Mouse (Mus musculus) forebrain, embryonic 14.5 days (tissue): ENCODE measurements around the gene AC131692.1. TPM values are rescaled to one million over a fixed set of nuclear protein-coding genes. Genes with fewer than 3 reads are reported as not detected.

ENCODE experiments used
- ATAC-seq: fragments of 200-750 bp; cut with Nextera tagmentation; 2 replicates; pipeline ENCODE4 v1.8.0; 2017; ENCODE audit warnings: mild to moderate bottlenecking, moderate library complexity
- DNase-seq: peaks from one replicate; pipeline ENCODE4 v3.0.0-alpha.2; 2015; ENCODE audit warnings: low spot score
- H3K27ac ChIP-seq: fragments of 300-500 bp; sonication (generic); 2 replicates; pipeline ENCODE4 v1.5.1; 2014; ENCODE audit warnings: low read depth, mild to moderate bottlenecking, control low read depth, low read length, moderate library complexity
- H3K27me3 ChIP-seq: fragments of 300-500 bp; sonication (generic); replicated peaks from 2 replicates; pipeline ENCODE4 v1.6.1; 2014; ENCODE audit warnings: low read length, control low read depth, mixed read lengths; ENCODE audit not compliant: control insufficient read depth, insufficient read depth
- H3K36me3 ChIP-seq: fragments of 300-500 bp; sonication (generic); 2 replicates; pipeline ENCODE4 v1.6.1; 2014; ENCODE audit warnings: low read length, control low read depth; ENCODE audit not compliant: control insufficient read depth, insufficient read depth
- H3K4me1 ChIP-seq: fragments of 300-500 bp; sonication (generic); 2 replicates; pipeline ENCODE4 v1.6.1; 2014; ENCODE audit warnings: antibody characterized with exemption, low read length, control low read depth; ENCODE audit not compliant: control insufficient read depth, insufficient read depth
- H3K4me2 ChIP-seq: fragments of 300-500 bp; sonication (generic); 2 replicates; pipeline ENCODE4 v1.6.1; 2014; ENCODE audit warnings: mild to moderate bottlenecking, control low read depth, low read length
- H3K4me3 ChIP-seq: fragments of 300-500 bp; sonication (generic); 2 replicates; pipeline ENCODE4 v1.5.1; 2014; ENCODE audit warnings: low read depth, low read length, control low read depth
- H3K9ac ChIP-seq: fragments of 300-500 bp; sonication (generic); 2 replicates; pipeline ENCODE4 v1.6.1; 2014; ENCODE audit warnings: mild to moderate bottlenecking, low read length, control low read depth, moderate library complexity
- H3K9me3 ChIP-seq: fragments of 300-500 bp; sonication (generic); replicated peaks from 2 replicates; pipeline ENCODE4 v1.6.1; 2016; ENCODE audit warnings: low read length, control low read depth, mixed read lengths; ENCODE audit not compliant: control insufficient read depth
- WGBS: fragments of 180-500 bp; shearing (Covaris S2); extraction: QIAGEN DNeasy Blood & Tissue Kit; methylation state at CpG from one replicate; pipeline ENCODE4 v1.1.7; 2014; 5-methylcytosine and 5-hydroxymethylcytosine counted together
- polyA plus RNA-seq: library from polyadenylated mRNA; unstranded; fragments of >200 nt; fragmentation: Nextera tagmentation; extraction: Ambion mirVana; gene quantifications from 2 replicates; pipeline ENCODE4 v1.2.1, GENCODE M21; 2014

The AC131692.1 gene
- polyA plus RNA-seq: not detected in 2 replicates

GRCm38 (mm10) chr19:6094119-6094518, at the start of gene AC131692.1:
Gene AC131692.1 (plus strand): TSS chr19:6094419.
- WGBS: 93% methylated on average over 7 of the region's 7 CpGs
- peaks cover 44% of the 10 kb centered on the region for H3K36me3 ChIP-seq

DNA sequence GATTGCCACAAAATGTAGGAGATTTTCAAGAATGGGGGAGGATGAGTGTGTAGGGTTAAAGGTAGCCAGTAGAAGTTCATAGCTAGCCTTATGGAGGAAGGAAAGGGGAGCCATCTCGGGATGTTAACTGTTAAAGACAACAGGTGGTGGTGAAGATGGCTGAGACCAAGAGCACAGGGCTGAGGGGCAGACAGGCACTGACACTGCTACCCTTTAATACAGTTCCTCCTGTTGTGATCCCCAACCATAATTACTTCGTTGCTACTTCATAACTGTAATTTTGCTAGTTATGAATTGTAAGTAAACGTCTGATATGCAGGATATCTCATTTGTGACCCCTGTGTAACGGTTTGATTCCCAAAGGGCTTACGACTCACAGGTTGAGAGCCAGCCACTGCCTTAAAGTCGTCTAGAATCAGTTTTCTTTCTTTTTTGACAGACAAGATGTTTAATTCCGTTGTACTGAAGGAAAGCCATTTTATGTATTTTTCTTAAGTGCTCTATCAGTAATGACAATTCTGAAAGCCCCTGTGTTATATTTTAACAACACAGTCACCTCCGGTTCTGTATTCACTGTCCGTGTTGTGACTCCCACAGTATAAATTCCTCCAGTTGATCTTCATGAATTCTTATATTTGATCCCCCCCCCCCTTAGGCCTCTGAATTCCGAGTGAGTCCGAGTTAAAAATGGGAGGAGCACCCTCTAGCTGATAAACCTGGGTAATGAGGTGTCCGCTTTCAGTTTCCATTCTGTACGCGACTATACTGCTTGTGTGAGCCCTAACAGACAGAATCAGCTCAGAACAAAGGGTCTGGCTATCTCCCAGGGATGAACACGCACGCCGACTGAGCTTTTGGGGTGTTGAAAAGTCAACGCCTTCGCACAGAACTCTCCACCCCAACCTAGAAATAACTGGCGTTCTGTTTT, 48.6 kb upstream of the AC131692.1 start:
- Histone ChIP-seq H3K4me3 (peak overlapping the region; percentile 96), H3K27ac (peak overlapping the region; percentile 99), H3K4me2 (peak overlapping the region; percentile 90), H3K9ac (peak overlapping the region; percentile 84), H3K4me1 (peaks cover 15% of the 10 kb centered on the region), H3K9me3 (no peaks in the 10 kb centered on the region), H3K27me3 (no peaks in the 10 kb centered on the region), H3K36me3 (peaks cover 26% of the 10 kb centered on the region)
- 23% methylated on average over 20 of the region's 20 CpGs for WGBS
- ATAC-seq: peak; percentile 35
- peak; percentile 75 for DNase-seq

More at GRCm38 (mm10) chr19:6094119-6094518, at the start of gene AC131692.1:
- no peak for ATAC-seq
- Histone ChIP-seq H3K9ac (no peak within 1 kb of the TSS), H3K4me1 (no peaks in the 10 kb centered on the region), H3K4me2 (no peak within 1 kb of the TSS), H3K27ac (no peak within 1 kb of the TSS), H3K9me3 (no peaks in the 10 kb centered on the region), H3K27me3 (no peaks in the 10 kb centered on the region), H3K4me3 (no peak within 1 kb of the TSS)
- no peak for DNase-seq

- DNase-seq: peak; percentile 98
- Histone ChIP-seq H3K36me3 (peaks cover 35% of the 10 kb centered on the region), H3K4me3 (peak within 1 kb of the TSS; percentile 96), H3K4me2 (peak within 1 kb of the TSS; percentile 90), H3K27me3 (no peaks in the 10 kb centered on the region), H3K9me3 (no peaks in the 10 kb centered on the region), H3K9ac (peak within 1 kb of the TSS; percentile 84), H3K4me1 (peaks cover 15% of the 10 kb centered on the region), H3K27ac (peak within 1 kb of the TSS; percentile 99)
- WGBS: under 1% methylated on average over 65 of the region's 65 CpGs
- peak; percentile 94 for ATAC-seq
Observed at GRCm38 (mm10) chr19:6046294-6047153, 47.7 kb upstream of the AC131692.1 start, which contains the start of gene Syvn1. Gene Syvn1 (plus strand): TSS chr19:6046576.

DNA sequence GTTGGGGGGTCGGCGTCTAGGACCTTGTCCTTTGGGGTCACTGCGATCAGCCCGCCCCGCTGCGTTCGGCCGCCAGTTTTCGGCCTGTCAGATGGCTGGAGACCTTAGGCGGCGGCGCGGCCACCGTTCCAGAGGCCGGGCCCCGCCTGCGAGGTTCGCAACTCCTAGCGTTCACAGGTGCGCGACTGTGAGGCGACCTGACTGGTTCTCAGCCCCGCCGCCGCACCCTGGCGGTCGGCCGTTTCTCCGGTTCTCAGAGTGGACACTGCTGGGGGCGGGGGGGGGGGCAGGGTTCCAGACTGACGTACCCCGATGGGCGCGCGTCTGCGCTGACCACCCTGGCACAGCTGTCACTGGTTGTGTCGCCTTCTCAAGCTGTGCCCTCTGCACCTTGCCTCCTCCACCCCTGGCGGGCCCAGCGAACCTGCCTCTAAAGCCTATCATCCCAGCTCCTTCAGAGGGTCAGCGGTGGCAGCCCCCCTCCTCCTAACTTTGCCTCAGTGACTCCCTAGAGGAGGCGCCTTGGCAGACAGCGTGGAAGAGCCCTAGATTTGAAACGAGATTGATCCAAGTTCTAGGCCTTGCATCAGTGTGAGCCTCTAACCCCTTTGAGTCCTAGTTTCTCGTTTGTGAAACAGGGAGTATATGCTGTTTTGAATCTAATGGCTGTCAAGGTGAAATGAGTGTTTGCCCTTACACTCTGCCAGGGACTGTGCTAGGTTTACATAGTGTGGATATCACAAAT, 46.9 kb upstream of the AC131692.1 start:
- Histone ChIP-seq H3K4me1 (peaks cover 15% of the 10 kb centered on the region), H3K9me3 (no peaks in the 10 kb centered on the region), H3K4me3 (peak overlapping the region; percentile 96), H3K27ac (peak overlapping the region; percentile 99), H3K36me3 (peaks cover 43% of the 10 kb centered on the region), H3K27me3 (no peaks in the 10 kb centered on the region), H3K4me2 (peak overlapping the region; percentile 90), H3K9ac (peak overlapping the region; percentile 84)
- ATAC-seq: peak; percentile 16
- no peak for DNase-seq
- 2% methylated on average over 42 of the region's 44 CpGs for WGBS

DNA sequence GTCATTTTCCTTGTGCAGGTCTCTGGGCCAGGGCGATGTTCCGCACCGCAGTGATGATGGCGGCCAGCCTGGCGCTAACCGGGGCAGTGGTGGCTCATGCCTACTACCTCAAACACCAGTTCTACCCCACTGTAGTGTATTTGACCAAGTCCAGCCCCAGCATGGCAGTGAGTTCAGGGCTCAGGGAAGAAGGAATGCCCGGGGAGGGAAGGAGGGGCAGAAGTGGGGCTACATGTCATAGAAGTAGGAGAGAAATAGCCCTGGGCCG, 46.4 kb upstream of the AC131692.1 start:
- H3K36me3 ChIP-seq: peaks cover 48% of the 10 kb centered on the region
- no peaks in the 10 kb centered on the region for H3K27me3 ChIP-seq
- H3K27ac ChIP-seq: no peak overlapping the region
- WGBS: 91% methylated on average over 8 of the region's 8 CpGs
- H3K4me2 ChIP-seq: peak overlapping the region; percentile 90
- DNase-seq (no peak), ATAC-seq (no peak)
- peak overlapping the region; percentile 96 for H3K4me3 ChIP-seq
- peaks cover 15% of the 10 kb centered on the region for H3K4me1 ChIP-seq
- peak overlapping the region; percentile 84 for H3K9ac ChIP-seq
- H3K9me3 ChIP-seq: no peaks in the 10 kb centered on the region

- Histone ChIP-seq H3K9ac (no peak overlapping the region), H3K27me3 (no peaks in the 10 kb centered on the region), H3K4me1 (peaks cover 15% of the 10 kb centered on the region), H3K36me3 (peaks cover 58% of the 10 kb centered on the region), H3K4me3 (no peak overlapping the region), H3K9me3 (no peaks in the 10 kb centered on the region), H3K27ac (no peak overlapping the region), H3K4me2 (no peak overlapping the region)
- DNase-seq (no peak), ATAC-seq (no peak)
- 95% methylated on average over 11 of the region's 11 CpGs for WGBS
Observed at GRCm38 (mm10) chr19:6048681-6049410, 45.4 kb upstream of the AC131692.1 start.

- H3K27ac ChIP-seq: no peak overlapping the region
- no peaks in the 10 kb centered on the region for H3K9me3 ChIP-seq
- peaks cover 78% of the 10 kb centered on the region for H3K36me3 ChIP-seq
- H3K4me2 ChIP-seq: no peak overlapping the region
- H3K9ac ChIP-seq: no peak overlapping the region
- WGBS: 86% methylated on average over 7 of the region's 7 CpGs
- no peak overlapping the region for H3K4me3 ChIP-seq
- H3K27me3 ChIP-seq: no peaks in the 10 kb centered on the region
- peaks cover 16% of the 10 kb centered on the region for H3K4me1 ChIP-seq
- ATAC-seq (no peak), DNase-seq (no peak)
Observed at GRCm38 (mm10) chr19:6052516-6052915, 41.7 kb upstream of the AC131692.1 start.

DNA sequence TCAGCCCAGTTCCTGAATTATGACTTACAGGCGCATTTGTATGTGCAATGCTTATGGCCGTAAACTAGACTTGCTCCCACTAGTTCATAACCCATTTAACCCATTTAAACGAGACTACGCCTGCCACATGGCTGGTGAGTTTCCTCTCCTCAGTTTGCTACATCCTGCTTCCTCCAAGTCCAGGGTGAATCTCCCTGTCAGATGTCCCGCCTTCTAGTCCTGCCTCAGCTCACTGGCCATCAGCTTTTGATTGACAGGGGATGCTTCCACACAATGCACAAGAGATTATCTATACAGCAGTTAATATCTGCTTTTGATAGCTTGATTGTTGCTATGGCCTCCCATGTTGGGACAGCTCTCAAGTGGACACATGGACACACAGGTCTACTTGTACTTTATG, 39.9 kb upstream of the AC131692.1 start:
- Histone ChIP-seq H3K4me1 (peaks cover 14% of the 10 kb centered on the region), H3K9ac (no peak overlapping the region), H3K36me3 (peaks cover 70% of the 10 kb centered on the region), H3K4me3 (no peak overlapping the region), H3K27ac (no peak overlapping the region), H3K9me3 (no peaks in the 10 kb centered on the region), H3K27me3 (no peaks in the 10 kb centered on the region), H3K4me2 (no peak overlapping the region)
- 87% methylated on average over 5 of the region's 5 CpGs for WGBS
- no peak for ATAC-seq
- no peak for DNase-seq
